Mouse (Mus musculus): ENCODE results near the gene Ankrd66. TPM values are rescaled to one million over a fixed set of nuclear protein-coding genes. Genes with fewer than 3 reads are reported as not detected.

Ankrd66 gene
- 0.19 TPM in 1 of 2 replicates, not detected in the other for polyA plus RNA-seq (2014; fragmentation: Nextera tagmentation; extraction: Ambion mirVana)

DNA sequence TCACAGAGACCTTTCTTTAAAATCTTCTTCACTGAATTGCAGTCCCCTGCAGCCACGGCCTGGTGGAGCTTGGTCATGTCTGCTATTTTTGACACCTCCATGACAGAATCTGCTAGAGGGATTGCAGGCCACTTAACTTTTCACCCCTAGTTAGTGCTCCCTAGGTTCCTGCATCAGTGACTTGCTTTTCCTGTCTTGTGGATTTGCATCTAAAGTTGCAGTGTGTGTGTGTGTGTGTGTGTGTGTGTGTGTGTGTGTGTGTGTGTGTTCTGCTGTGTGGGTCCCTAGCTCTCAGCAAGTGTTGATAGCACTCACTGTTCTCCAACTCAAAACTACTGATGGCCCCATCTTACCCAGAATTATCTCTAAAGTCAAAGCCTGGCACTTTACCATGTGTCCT, at the start of gene Ankrd66:
Ankrd66 (minus strand) TSS at position 101 of the 400 bp plus-strand sequence.
- H3K4me2 ChIP-seq (replicated peaks; ENCODE audit: low read depth, low read length), result no peak within 1 kb of the TSS
- WGBS, result 25% methylated on average over 1 of the region's 1 CpGs
- H3K4me3 ChIP-seq (ENCODE audit: low read depth, low read length), result no peak within 1 kb of the TSS
- H3K36me3 ChIP-seq (ENCODE audit: control insufficient read depth, insufficient read depth, low read length), result no peaks in the 10 kb centered on the region
- no peak within 1 kb of the TSS for H3K9ac ChIP-seq (replicated peaks; ENCODE audit: low read depth, low read length)
- no peaks in the 10 kb centered on the region for H3K9me3 ChIP-seq (ENCODE audit: control insufficient read depth, low read depth, low read length)
- no peaks in the 10 kb centered on the region for H3K4me1 ChIP-seq (ENCODE audit: control insufficient read depth, insufficient read depth, low read length)
- no peak for ATAC-seq (ENCODE audit: insufficient number of reproducible peaks, insufficient read depth, low FRiP score, low read depth)
- H3K27me3 ChIP-seq (ENCODE audit: control insufficient read depth, insufficient read depth, low read length), result no peaks in the 10 kb centered on the region
- no peak within 1 kb of the TSS for H3K27ac ChIP-seq (ENCODE audit: low read length)

DNA sequence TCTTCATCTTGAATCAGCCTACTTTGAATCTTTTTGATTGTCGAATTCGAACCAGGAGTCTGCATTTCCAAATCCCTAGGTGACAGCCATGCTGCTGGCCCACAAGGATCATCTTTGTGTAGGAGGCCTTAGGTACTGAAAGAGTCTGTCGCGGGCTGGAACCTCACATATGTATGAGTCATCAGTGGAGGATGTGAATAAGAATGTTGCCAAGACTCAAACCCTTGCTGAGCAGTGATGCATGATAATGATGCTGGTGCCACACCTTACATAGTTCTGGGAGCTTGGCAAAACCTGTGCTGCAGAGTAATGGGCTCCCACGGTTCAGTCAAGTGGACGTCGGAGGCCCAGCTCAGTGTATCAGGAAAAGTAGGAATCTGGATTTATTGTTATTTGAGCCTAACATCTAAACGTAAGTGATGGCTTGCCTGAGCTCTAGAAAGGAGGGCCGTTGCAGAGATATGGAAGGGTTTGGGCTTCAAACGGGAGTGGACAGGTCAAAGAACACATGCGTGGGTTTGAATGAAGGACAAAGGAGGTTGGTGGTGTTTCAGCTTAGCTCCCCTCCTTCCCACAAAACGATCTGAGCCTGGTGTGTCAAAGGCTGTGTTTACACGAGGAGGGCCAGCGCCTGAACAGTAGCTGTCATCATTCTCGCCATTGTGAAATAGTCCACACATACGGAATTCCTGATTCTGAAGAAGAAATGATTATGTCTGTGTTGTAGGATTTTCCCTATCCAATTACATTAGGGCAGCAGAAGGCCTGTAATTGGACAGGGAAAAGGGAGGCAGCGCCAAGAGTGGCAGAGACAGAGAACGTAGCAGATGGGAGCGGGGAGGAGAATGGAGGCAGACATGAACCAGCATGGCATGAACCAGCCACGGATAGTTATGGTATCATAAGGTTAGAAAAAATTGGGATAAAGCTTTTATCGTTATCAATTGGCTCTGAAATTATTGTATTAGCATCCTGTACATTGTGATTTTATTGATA, 49.2 kb upstream of the Ankrd66 start:
- 75% methylated on average over 21 of the region's 21 CpGs for WGBS
- Histone ChIP-seq H3K27me3 (ENCODE audit: control insufficient read depth, insufficient read depth, low read length) (no peaks in the 10 kb centered on the region), H3K4me2 (replicated peaks; ENCODE audit: low read depth, low read length) (no peak overlapping the region), H3K9me3 (ENCODE audit: control insufficient read depth, low read depth, low read length) (no peaks in the 10 kb centered on the region), H3K27ac (ENCODE audit: low read length) (no peak overlapping the region), H3K36me3 (ENCODE audit: control insufficient read depth, insufficient read depth, low read length) (no peaks in the 10 kb centered on the region), H3K9ac (replicated peaks; ENCODE audit: low read depth, low read length) (no peak overlapping the region), H3K4me3 (ENCODE audit: low read depth, low read length) (no peak overlapping the region), H3K4me1 (ENCODE audit: control insufficient read depth, insufficient read depth, low read length) (no peaks in the 10 kb centered on the region)
- ATAC-seq (ENCODE audit: insufficient number of reproducible peaks, insufficient read depth, low FRiP score, low read depth), result no peak

DNA sequence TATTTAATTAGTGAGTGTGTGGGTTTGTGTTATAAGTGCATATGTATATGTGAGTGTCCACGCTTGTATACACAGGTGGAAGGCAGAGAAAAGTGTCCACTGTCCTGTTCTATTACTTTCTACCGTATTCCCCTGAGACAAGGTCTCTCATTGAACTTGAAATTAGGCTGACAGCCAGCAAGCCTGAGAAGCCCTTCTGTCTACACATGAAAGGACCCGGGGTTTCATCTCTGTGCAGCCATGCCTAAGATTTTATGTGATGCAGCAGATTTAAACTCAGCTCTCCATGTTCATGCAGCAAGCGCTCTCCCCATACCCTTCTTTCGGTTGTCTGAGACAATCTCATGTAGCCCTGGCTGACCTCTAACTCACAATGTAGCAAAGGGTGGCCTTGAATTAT, 47.1 kb upstream of the Ankrd66 start:
- 85% methylated on average over 5 of the region's 5 CpGs for WGBS
- H3K4me2 ChIP-seq (replicated peaks; ENCODE audit: low read depth, low read length), result no peak overlapping the region

GRCm38 (mm10) chr17:43589750-43590149, 46.3 kb upstream of the Ankrd66 start:
- no peaks in the 10 kb centered on the region for H3K36me3 ChIP-seq (ENCODE audit: control insufficient read depth, insufficient read depth, low read length)
- no peak overlapping the region for H3K9ac ChIP-seq (replicated peaks; ENCODE audit: low read depth, low read length)
- 84% methylated on average over 6 of the region's 6 CpGs for WGBS
- H3K4me1 ChIP-seq (ENCODE audit: control insufficient read depth, insufficient read depth, low read length), result no peaks in the 10 kb centered on the region
- H3K27me3 ChIP-seq (ENCODE audit: control insufficient read depth, insufficient read depth, low read length), result no peaks in the 10 kb centered on the region
- H3K4me2 ChIP-seq (replicated peaks; ENCODE audit: low read depth, low read length), result no peak overlapping the region
- no peak for ATAC-seq (ENCODE audit: insufficient number of reproducible peaks, insufficient read depth, low FRiP score, low read depth)
- no peak overlapping the region for H3K27ac ChIP-seq (ENCODE audit: low read length)
- no peaks in the 10 kb centered on the region for H3K9me3 ChIP-seq (ENCODE audit: control insufficient read depth, low read depth, low read length)
- no peak overlapping the region for H3K4me3 ChIP-seq (ENCODE audit: low read depth, low read length)

More for the DNA sequence above, 47.1 kb upstream of the Ankrd66 start:
- Histone ChIP-seq H3K9me3 (ENCODE audit: control insufficient read depth, low read depth, low read length) (no peaks in the 10 kb centered on the region), H3K36me3 (ENCODE audit: control insufficient read depth, insufficient read depth, low read length) (no peaks in the 10 kb centered on the region), H3K27ac (ENCODE audit: low read length) (no peak overlapping the region), H3K4me3 (ENCODE audit: low read depth, low read length) (no peak overlapping the region), H3K27me3 (ENCODE audit: control insufficient read depth, insufficient read depth, low read length) (no peaks in the 10 kb centered on the region), H3K4me1 (ENCODE audit: control insufficient read depth, insufficient read depth, low read length) (no peaks in the 10 kb centered on the region), H3K9ac (replicated peaks; ENCODE audit: low read depth, low read length) (no peak overlapping the region)
- no peak for ATAC-seq (ENCODE audit: insufficient number of reproducible peaks, insufficient read depth, low FRiP score, low read depth)

DNA sequence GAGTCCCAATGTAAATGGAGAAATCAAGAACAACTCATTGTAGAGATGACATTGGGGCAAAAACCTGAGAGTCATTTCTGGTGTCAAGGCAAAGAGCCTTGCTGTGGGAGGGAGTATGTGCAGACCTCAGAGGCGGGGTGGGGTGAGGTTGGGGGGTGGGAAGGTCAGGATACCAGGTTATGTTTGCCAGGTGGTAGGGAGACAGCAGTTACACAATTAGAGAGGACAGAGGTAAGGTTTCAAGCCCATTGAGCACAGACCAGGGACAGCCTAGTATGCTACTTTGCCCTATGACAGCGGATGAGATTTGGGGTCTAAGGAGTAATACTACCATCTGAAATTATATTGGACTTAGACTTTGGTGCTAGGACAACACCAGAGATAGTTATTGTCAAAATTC, 43.8 kb upstream of the Ankrd66 start:
- no peaks in the 10 kb centered on the region for H3K4me1 ChIP-seq (ENCODE audit: control insufficient read depth, insufficient read depth, low read length)
- H3K4me2 ChIP-seq (replicated peaks; ENCODE audit: low read depth, low read length), result no peak overlapping the region
- no peak overlapping the region for H3K9ac ChIP-seq (replicated peaks; ENCODE audit: low read depth, low read length)
- no peak overlapping the region for H3K27ac ChIP-seq (ENCODE audit: low read length)
- H3K36me3 ChIP-seq (ENCODE audit: control insufficient read depth, insufficient read depth, low read length), result no peaks in the 10 kb centered on the region
- no peak for ATAC-seq (ENCODE audit: insufficient number of reproducible peaks, insufficient read depth, low FRiP score, low read depth)
- no peak overlapping the region for H3K4me3 ChIP-seq (ENCODE audit: low read depth, low read length)
- 87% methylated on average over 2 of the region's 2 CpGs for WGBS
- H3K9me3 ChIP-seq (ENCODE audit: control insufficient read depth, low read depth, low read length), result no peaks in the 10 kb centered on the region
- no peaks in the 10 kb centered on the region for H3K27me3 ChIP-seq (ENCODE audit: control insufficient read depth, insufficient read depth, low read length)

DNA sequence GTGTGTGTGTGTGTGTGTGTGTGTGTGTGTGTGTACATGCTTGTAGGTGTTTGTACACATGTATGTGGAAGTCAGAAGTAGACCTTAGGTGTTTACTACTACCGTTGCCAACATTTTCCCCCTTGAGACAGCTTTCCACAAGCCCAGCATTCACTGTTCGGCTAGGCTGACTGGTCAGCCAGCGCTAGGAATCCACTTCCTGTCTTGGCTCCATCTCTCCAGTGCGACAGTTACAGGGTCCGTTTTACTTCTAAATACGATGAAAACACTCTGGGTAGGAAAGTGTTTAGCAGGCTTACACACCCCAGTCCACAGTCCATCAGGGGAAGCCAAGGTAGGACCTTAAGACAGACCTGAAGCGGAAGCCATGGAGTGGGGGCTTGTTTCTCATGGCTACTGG, 41.3 kb upstream of the Ankrd66 start:
- no peaks in the 10 kb centered on the region for H3K36me3 ChIP-seq (ENCODE audit: control insufficient read depth, insufficient read depth, low read length)
- H3K27ac ChIP-seq (ENCODE audit: low read length), result no peak overlapping the region
- WGBS, result 57% methylated on average over 7 of the region's 7 CpGs
- H3K4me1 ChIP-seq (ENCODE audit: control insufficient read depth, insufficient read depth, low read length), result 0 out of 2 replicates have a peak, but pooled peaks cover 5% of the 10 kb centered on the region
- no peaks in the 10 kb centered on the region for H3K9me3 ChIP-seq (ENCODE audit: control insufficient read depth, low read depth, low read length)
- H3K4me2 ChIP-seq (replicated peaks; ENCODE audit: low read depth, low read length), result no peak overlapping the region
- H3K4me3 ChIP-seq (ENCODE audit: low read depth, low read length), result no peak overlapping the region
- H3K9ac ChIP-seq (replicated peaks; ENCODE audit: low read depth, low read length), result no peak overlapping the region
- H3K27me3 ChIP-seq (ENCODE audit: control insufficient read depth, insufficient read depth, low read length), result no peaks in the 10 kb centered on the region
- no peak for ATAC-seq (ENCODE audit: insufficient number of reproducible peaks, insufficient read depth, low FRiP score, low read depth)

- H3K9ac ChIP-seq (replicated peaks; ENCODE audit: low read depth, low read length), result no peak overlapping the region
- H3K4me3 ChIP-seq (ENCODE audit: low read depth, low read length), result no peak overlapping the region
- no peak overlapping the region for H3K27ac ChIP-seq (ENCODE audit: low read length)
- no peaks in the 10 kb centered on the region for H3K9me3 ChIP-seq (ENCODE audit: control insufficient read depth, low read depth, low read length)
- H3K4me2 ChIP-seq (replicated peaks; ENCODE audit: low read depth, low read length), result no peak overlapping the region
- 0 out of 2 replicates have a peak, but pooled peaks cover 5% of the 10 kb centered on the region for H3K4me1 ChIP-seq (ENCODE audit: control insufficient read depth, insufficient read depth, low read length)
- H3K36me3 ChIP-seq (ENCODE audit: control insufficient read depth, insufficient read depth, low read length), result no peaks in the 10 kb centered on the region
- peak; percentile 67; the same call in 1 of the 2 replicates for ATAC-seq (ENCODE audit: insufficient number of reproducible peaks, insufficient read depth, low FRiP score, low read depth)
- 23% methylated on average over 8 of the region's 8 CpGs for WGBS
- no peaks in the 10 kb centered on the region for H3K27me3 ChIP-seq (ENCODE audit: control insufficient read depth, insufficient read depth, low read length)
These were observed 37.6 kb upstream of the Ankrd66 start for GRCm38 (mm10) chr17:43581012-43581467.

GRCm38 (mm10) chr17:43580456-43580855, 37.0 kb upstream of the Ankrd66 start:
- no peaks in the 10 kb centered on the region for H3K9me3 ChIP-seq (ENCODE audit: control insufficient read depth, low read depth, low read length)

More at GRCm38 (mm10) chr17:43580456-43580855, 37.0 kb upstream of the Ankrd66 start:
- 0 out of 2 replicates have a peak, but pooled peaks cover 5% of the 10 kb centered on the region for H3K4me1 ChIP-seq (ENCODE audit: control insufficient read depth, insufficient read depth, low read length)
- no peak overlapping the region for H3K9ac ChIP-seq (replicated peaks; ENCODE audit: low read depth, low read length)
- no peak overlapping the region for H3K4me2 ChIP-seq (replicated peaks; ENCODE audit: low read depth, low read length)
- WGBS, result 40% methylated on average over 3 of the region's 3 CpGs
- no peak for ATAC-seq (ENCODE audit: insufficient number of reproducible peaks, insufficient read depth, low FRiP score, low read depth)
- H3K4me3 ChIP-seq (ENCODE audit: low read depth, low read length), result no peak overlapping the region
- no peaks in the 10 kb centered on the region for H3K36me3 ChIP-seq (ENCODE audit: control insufficient read depth, insufficient read depth, low read length)
- H3K27me3 ChIP-seq (ENCODE audit: control insufficient read depth, insufficient read depth, low read length), result no peaks in the 10 kb centered on the region
- H3K27ac ChIP-seq (ENCODE audit: low read length), result no peak overlapping the region; the same call in 1 of the 2 replicates

Data from stomach, embryonic 14.5 days (tissue).